Mouse (Mus musculus): ENCODE data around the gene Slc44a2. TPM values are rescaled to one million over a fixed set of nuclear protein-coding genes. Genes with fewer than 3 reads are reported as not detected.

Slc44a2 gene
- polyA plus RNA-seq, 1 experiment: 55.0 TPM

DNA sequence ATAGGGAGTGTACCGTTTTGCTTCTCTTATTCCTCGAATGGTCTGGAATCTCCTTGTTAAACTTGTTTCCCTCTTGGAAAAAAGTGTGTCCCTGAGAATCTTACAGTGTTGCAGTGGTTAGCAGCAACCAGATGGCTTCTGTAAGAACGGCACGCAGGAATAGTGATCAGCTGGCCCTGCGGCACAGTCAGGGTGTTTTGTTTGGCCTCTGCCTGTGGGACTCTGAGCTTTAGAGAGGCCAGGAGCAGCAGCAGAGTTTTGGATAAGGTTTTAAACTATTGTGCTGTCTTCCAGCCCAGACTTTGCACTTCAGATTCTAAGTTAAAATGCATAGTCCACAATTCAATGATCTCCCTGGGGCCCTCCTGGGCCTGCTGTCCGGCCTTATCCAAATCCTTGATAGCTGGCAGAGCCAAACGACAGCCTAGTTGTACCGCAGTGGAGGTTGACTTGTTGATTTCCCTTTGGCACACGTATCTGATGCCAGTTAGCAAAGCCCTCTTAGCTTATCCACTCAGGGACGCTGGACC lies 72.2 kb downstream of the Slc44a2 start:
- Histone ChIP-seq H3K4me1 (ENCODE audit: control insufficient read depth, insufficient read depth, low read length) (no peaks in the 10 kb centered on the region), H3K4me3 (ENCODE audit: insufficient read depth, low read length) (no peak overlapping the region), H3K27ac (ENCODE audit: insufficient read depth, low read depth, low read length) (no peak overlapping the region)
- TF ChIP-seq POLR2A (IDR thresholded peaks at IDR 0.05; ENCODE audit: borderline replicate concordance, low read depth, low read length) (no peak), CTCF (IDR thresholded peaks at IDR 0.05; ENCODE audit: low read depth, low read length) (no peak)

DNA sequence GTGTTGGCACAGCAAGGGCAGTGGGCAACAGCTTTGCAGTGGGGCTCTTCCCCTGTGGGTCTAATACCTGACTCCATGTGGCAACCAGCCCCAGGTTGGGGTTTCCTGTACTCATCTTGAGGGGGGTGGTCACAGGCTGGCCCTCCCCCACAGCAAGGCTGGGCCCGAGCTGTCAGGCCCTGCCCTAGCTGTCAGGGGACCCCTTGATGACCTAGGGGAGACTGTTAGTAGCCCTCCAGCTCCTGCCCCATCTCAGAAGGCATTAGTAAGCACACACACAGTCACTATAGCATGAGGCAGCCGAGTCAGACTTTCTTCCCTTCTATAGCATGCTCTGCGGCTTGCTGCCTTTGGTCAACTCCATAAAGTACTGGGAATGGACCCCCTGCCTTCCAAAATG lies 75.2 kb downstream of the Slc44a2 start:
- Histone ChIP-seq H3K4me3 (ENCODE audit: insufficient read depth, low read length) (no peak overlapping the region), H3K4me1 (ENCODE audit: control insufficient read depth, insufficient read depth, low read length) (no peaks in the 10 kb centered on the region), H3K27ac (ENCODE audit: insufficient read depth, low read depth, low read length) (no peak overlapping the region)
- TF ChIP-seq CTCF (IDR thresholded peaks at IDR 0.05; ENCODE audit: low read depth, low read length) (no peak), POLR2A (IDR thresholded peaks at IDR 0.05; ENCODE audit: borderline replicate concordance, low read depth, low read length) (no peak)

DNA sequence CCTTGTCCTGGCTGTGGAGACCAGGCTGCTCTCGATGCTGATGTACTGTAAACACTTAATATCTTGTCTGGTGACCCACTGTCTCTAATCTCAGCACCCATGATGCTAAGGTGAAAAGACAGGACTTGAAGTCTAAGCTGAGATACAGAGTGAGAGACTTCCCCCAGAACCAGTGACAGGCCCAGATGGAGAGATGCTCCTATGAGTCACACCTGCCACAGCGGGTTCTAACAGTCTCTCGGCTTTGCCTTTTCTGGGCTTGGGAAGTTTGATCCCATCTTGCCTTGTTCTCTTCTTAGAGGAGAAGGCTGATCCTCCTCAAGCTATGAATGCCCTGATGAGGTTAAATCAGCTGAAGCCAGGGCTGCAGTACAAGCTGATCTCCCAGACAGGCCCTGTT lies 76.7 kb downstream of the Slc44a2 start:
- no peak overlapping the region for H3K4me3 ChIP-seq (ENCODE audit: insufficient read depth, low read length)
- H3K4me1 ChIP-seq (ENCODE audit: control insufficient read depth, insufficient read depth, low read length): no peaks in the 10 kb centered on the region
- H3K27ac ChIP-seq (ENCODE audit: insufficient read depth, low read depth, low read length): no peak overlapping the region
- TF ChIP-seq CTCF (IDR thresholded peaks at IDR 0.05; ENCODE audit: low read depth, low read length): no peak
- no peak for TF ChIP-seq POLR2A (IDR thresholded peaks at IDR 0.05; ENCODE audit: borderline replicate concordance, low read depth, low read length)

DNA sequence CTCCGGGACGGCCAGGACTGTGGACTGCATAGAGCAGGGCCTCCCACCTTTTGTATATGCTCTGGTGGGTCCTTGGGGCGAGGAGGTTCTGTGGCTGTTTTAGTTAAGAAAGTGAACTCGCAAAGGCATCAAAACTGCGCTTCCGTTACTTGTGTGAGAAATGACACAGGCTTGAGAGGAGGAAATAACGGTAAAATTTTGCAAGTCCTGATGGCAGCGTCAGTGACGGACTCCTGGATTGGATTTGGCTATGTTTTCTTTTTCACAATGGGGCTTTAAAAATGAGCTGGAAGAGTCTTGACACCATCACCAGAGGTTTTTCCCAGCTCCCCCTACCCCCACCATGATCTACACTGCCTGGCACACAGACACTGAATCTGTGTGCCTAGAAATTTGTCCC lies 80.5 kb downstream of the Slc44a2 start:
- Histone ChIP-seq H3K4me1 (ENCODE audit: control insufficient read depth, insufficient read depth, low read length) (no peaks in the 10 kb centered on the region), H3K27ac (ENCODE audit: insufficient read depth, low read depth, low read length) (no peak overlapping the region), H3K4me3 (ENCODE audit: insufficient read depth, low read length) (no peak overlapping the region)
- TF ChIP-seq CTCF (IDR thresholded peaks at IDR 0.05; ENCODE audit: low read depth, low read length): no peak
- TF ChIP-seq POLR2A (IDR thresholded peaks at IDR 0.05; ENCODE audit: borderline replicate concordance, low read depth, low read length): no peak

DNA sequence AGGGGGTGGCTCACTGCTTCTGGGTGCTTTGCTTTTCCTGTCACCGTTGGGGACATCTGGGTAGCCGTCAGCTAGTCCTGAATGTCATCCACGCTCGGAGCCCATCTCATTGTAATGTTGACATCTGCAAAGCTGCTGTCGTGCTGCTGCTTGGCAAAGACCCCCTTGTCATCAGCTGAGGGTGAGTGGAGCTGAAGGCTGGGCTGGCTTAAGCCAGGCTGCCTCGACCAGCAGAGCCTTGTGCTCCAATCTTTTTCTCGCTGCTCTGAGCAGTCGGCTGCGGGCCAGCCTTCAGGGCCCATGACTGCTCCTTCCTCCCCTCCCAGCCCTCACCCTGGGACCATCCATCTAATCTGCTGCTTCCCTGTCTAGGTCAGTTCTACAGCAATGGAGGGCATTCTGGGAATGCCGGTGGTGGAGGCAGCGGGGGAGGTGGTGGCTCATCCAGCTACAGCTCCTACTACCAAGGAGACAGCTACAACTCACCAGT lies 82.3 kb downstream of the Slc44a2 start:
- H3K4me3 ChIP-seq (ENCODE audit: insufficient read depth, low read length): no peak overlapping the region
- TF ChIP-seq POLR2A (IDR thresholded peaks at IDR 0.05; ENCODE audit: borderline replicate concordance, low read depth, low read length) (no peak), CTCF (IDR thresholded peaks at IDR 0.05; ENCODE audit: low read depth, low read length) (no peak)

GRCm38 (mm10) chr9:21403745-21404144 lies 83.2 kb downstream of the Slc44a2 start:
- H3K4me1 ChIP-seq (ENCODE audit: control insufficient read depth, insufficient read depth, low read length): no peaks in the 10 kb centered on the region
- TF ChIP-seq POLR2A (IDR thresholded peaks at IDR 0.05; ENCODE audit: borderline replicate concordance, low read depth, low read length) (no peak), CTCF (IDR thresholded peaks at IDR 0.05; ENCODE audit: low read depth, low read length) (no peak)
- no peak overlapping the region for H3K4me3 ChIP-seq (ENCODE audit: insufficient read depth, low read length)
- H3K27ac ChIP-seq (ENCODE audit: insufficient read depth, low read depth, low read length): no peak overlapping the region

More for the DNA sequence above, 82.3 kb downstream of the Slc44a2 start:
- H3K4me1 ChIP-seq (ENCODE audit: control insufficient read depth, insufficient read depth, low read length): no peaks in the 10 kb centered on the region
- no peak overlapping the region for H3K27ac ChIP-seq (ENCODE audit: insufficient read depth, low read depth, low read length)

Other genes starting within 250 kb of the Slc44a2 start
- gene Gm49373, start 247.6 kb upstream of the Slc44a2 start, polyA plus RNA-seq (2012; ENCODE audit: insufficient read depth, insufficient read length, missing spikeins): not detected in 2 replicates
- 24.8 and 32.1 TPM in 2 replicates for gene Fdx1l, start 247.1 kb upstream of the Slc44a2 start, polyA plus RNA-seq (2012; ENCODE audit: insufficient read depth, insufficient read length, missing spikeins)
- 0.56 and 1.3 TPM in 2 replicates for gene Gm38431, start 228.7 kb upstream of the Slc44a2 start, polyA plus RNA-seq (2012; ENCODE audit: insufficient read depth, insufficient read length, missing spikeins)
- 31.2 and 35.4 TPM in 2 replicates for gene Raver1, start 228.7 kb upstream of the Slc44a2 start, polyA plus RNA-seq (2012; ENCODE audit: insufficient read depth, insufficient read length, missing spikeins)
- 46.3 and 47.1 TPM in 2 replicates for gene Tyk2, start 189.5 kb upstream of the Slc44a2 start, polyA plus RNA-seq (2012; ENCODE audit: insufficient read depth, insufficient read length, missing spikeins)
- 104 and 110 TPM in 2 replicates for gene Cdc37, start 170.7 kb upstream of the Slc44a2 start, polyA plus RNA-seq (2012; ENCODE audit: insufficient read depth, insufficient read length, missing spikeins)
- gene Pde4a, start 155.0 kb upstream of the Slc44a2 start, polyA plus RNA-seq (2012; ENCODE audit: insufficient read depth, insufficient read length, missing spikeins): 13.2 and 14.2 TPM in 2 replicates
- 34.9 and 36.4 TPM in 2 replicates for gene Keap1, start 81.3 kb upstream of the Slc44a2 start, polyA plus RNA-seq (2012; ENCODE audit: insufficient read depth, insufficient read length, missing spikeins)
- gene S1pr5, start 72.3 kb upstream of the Slc44a2 start, polyA plus RNA-seq (2012; ENCODE audit: insufficient read depth, insufficient read length, missing spikeins): not detected in 2 replicates
- gene Atg4d, start 55.4 kb upstream of the Slc44a2 start, polyA plus RNA-seq (2012; ENCODE audit: insufficient read depth, insufficient read length, missing spikeins): 10.8 and 11.8 TPM in 2 replicates
- gene Kri1, start 32.7 kb upstream of the Slc44a2 start, polyA plus RNA-seq (2012; ENCODE audit: insufficient read depth, insufficient read length, missing spikeins): 26.4 and 28.6 TPM in 2 replicates
- gene Cdkn2d, start 29.3 kb upstream of the Slc44a2 start, polyA plus RNA-seq (2012; ENCODE audit: insufficient read depth, insufficient read length, missing spikeins): 33.1 and 33.7 TPM in 2 replicates
- gene Ap1m2, start 8.4 kb upstream of the Slc44a2 start, polyA plus RNA-seq (2012; ENCODE audit: insufficient read depth, insufficient read length, missing spikeins): not detected in 2 replicates
- 33.3 and 42.9 TPM in 2 replicates for gene Ilf3, start 47.2 kb downstream of the Slc44a2 start, polyA plus RNA-seq (2012; ENCODE audit: insufficient read depth, insufficient read length, missing spikeins)
- gene Qtrt1, start 91.1 kb downstream of the Slc44a2 start, polyA plus RNA-seq (2012; ENCODE audit: insufficient read depth, insufficient read length, missing spikeins): 9.9 and 14.9 TPM in 2 replicates
- gene Dnm2, start 104.2 kb downstream of the Slc44a2 start, polyA plus RNA-seq (2012; ENCODE audit: insufficient read depth, insufficient read length, missing spikeins): 118 and 129 TPM in 2 replicates
- 11.3 and 11.8 TPM in 2 replicates for gene Tmed1, start 189.6 kb downstream of the Slc44a2 start, polyA plus RNA-seq (2012; ENCODE audit: insufficient read depth, insufficient read length, missing spikeins)
- gene AB124611, start 205.5 kb downstream of the Slc44a2 start, polyA plus RNA-seq (2012; ENCODE audit: insufficient read depth, insufficient read length, missing spikeins): 156 and 179 TPM in 2 replicates
- 19.1 and 20.5 TPM in 2 replicates for gene Carm1, start 226.2 kb downstream of the Slc44a2 start, polyA plus RNA-seq (2012; ENCODE audit: insufficient read depth, insufficient read length, missing spikeins)

All from bone marrow macrophage, adult 2 months (primary cell).